Mouse (Mus musculus) liver, postnatal 0 days (tissue): Measurements from ENCODE around the gene Vsnl1.

Source experiments
- CTCF ChIP-seq: sonication (generic); IDR thresholded peaks from 2 replicates; pipeline ENCODE4 v1.5.1; 2016; ENCODE audit warnings: antibody characterized with exemption, low read depth
- EP300 ChIP-seq: IDR thresholded peaks from 2 replicates; pipeline ENCODE4 v1.6.1; 2016; ENCODE audit warnings: antibody characterized with exemption, low read depth, mild to moderate bottlenecking

DNA sequence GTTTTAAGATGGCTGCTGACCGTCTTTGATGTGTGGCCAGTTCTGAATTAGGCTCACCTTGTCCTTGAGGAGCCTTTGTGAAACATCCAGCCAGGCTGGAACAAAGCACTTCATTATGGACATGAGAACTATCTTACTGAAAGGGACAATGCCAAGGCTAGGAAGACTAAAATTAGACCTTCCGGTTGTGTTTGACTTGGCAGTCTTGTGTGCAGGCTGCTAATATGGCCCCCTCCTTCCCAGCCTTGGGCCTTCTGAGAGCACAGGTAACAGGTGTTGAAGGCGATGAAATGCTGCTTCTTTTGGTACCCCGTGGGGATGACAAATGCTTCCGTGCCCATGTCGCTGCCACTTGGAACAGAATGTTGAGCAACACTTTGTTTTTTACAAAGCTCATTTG, 37.6 kb downstream of the Vsnl1 start:
- no peak for TF ChIP-seq CTCF
- no peak for TF ChIP-seq EP300
